Mouse (Mus musculus) left cerebral cortex, postnatal 10 days (tissue): ENCODE measurements around the gene Tmem200a. TPM values are rescaled to one million over a fixed set of nuclear protein-coding genes. Genes with fewer than 3 reads are reported as not detected.

Source experiments
- DNase-seq, 2 experiments: peaks; one replicate each; pipeline ENCODE4 v3.0.0; 2021 to 2022; ENCODE audit warnings: low spot score in 2 of 2, mixed read lengths in 1 of 2; ENCODE audit errors: extremely low spot score in 1 of 2
- intact Hi-C: fragments of 180-260 bp; cut with DNase I; formaldehyde crosslinking; loops from one replicate; pipeline ENCODE4 v1.15.1; 2025
- total RNA-seq, 2 experiments: library from RNA; stranded (reverse); gene quantifications; 2 replicates each; pipeline ENCODE4 v1.2.3; 2021

Tmem200a gene
- total RNA-seq, 2 experiments from 2014 or later, result 23.7 to 24.1 TPM

DNA sequence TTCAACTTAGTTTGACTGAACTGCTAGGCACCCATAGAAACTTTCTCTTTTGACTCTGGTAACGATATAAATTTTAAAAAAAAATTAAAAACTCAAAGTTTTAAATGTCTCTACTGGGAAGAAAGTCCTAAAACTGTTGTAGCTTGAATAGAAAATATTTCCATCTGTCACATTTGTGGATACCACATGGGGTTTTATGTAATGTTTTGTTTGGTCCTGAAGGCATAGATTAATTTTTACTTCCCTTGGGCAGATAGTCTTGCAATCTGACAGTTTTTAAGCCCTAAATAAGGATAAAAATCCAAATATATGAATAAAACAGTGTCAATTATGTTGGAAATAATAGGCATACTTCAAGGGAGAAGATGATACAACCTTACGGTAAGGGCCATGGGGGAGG lies 78.0 kb downstream of the Tmem200a start:
- intact Hi-C loops, result no loop called here
- DNase-seq, result no peak

DNA sequence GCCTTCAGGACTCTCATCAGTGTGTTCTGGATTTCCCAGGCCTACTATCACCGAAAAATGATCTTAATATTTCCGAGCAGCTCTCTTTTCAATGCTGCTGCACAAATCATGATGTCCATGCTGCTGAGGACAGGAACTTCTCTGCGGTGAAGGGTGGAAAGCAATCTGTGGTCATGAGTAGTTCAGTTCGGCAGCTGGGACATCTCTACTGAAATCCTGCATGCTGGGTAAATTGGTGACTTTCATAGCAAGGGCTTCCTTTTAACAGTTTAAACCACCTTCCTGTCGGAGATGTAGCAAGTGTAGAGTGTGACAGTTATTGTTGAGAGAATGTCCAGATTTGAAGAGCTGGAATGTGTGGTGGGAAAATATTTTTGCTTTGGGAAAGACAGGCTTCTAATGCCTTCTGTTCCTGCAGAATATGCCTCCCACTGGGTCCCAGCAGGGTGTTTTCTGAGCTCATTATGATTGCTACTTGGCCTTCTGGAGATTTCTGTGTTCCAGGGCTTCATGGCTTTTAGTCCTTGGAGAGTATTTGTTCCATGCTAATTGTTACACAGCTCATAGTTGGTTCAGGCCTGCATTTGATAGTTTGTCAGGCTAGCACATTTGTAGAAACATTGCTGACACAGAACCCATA lies 79.4 kb downstream of the Tmem200a start:
- intact Hi-C loops, result no loop called here
- peak in 1 of 2 experiments; percentile 25 for DNase-seq

DNA sequence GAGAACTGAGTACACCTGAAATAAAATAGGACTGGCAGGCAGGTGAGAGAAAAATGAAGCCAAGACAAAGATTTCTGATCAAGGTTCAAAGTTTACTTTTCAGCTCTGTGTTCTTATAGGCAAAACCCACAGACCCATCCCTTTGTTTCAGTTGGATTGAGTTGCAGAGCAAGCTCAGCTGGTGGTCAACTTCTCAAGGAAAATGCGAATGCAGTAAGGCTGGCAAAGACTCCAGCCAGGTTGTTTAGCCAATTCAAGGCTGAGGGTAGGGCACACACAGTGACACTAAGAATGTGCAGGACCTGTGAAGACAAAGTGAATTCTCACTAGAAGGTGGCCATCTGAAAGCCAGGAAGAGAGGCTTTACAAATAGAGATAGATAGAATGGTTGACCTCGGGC lies 94.8 kb downstream of the Tmem200a start:
- intact Hi-C loops, result no loop called here
- no peak for DNase-seq

DNA sequence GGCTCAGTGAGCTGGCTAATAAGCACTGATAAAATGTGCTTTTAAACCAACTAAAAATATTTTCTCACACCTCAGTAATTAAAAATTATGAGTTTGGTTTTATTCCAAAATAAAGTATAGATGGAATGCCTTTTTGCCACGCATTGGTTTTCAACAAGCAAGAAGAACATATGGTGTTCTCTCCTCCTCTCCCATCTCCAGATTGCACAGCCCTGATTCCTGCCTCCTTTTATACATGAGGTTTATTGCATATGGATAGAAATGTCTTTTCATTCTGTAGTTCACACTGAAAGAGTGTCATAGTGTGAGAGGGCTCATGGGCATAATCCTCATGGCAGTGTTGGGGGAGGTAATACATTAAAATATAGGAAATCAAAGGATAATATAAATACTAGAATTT lies 96.2 kb downstream of the Tmem200a start:
- DNase-seq, result peak in 1 of 2 experiments; percentile 16
- intact Hi-C loops, result no loop called here

DNA sequence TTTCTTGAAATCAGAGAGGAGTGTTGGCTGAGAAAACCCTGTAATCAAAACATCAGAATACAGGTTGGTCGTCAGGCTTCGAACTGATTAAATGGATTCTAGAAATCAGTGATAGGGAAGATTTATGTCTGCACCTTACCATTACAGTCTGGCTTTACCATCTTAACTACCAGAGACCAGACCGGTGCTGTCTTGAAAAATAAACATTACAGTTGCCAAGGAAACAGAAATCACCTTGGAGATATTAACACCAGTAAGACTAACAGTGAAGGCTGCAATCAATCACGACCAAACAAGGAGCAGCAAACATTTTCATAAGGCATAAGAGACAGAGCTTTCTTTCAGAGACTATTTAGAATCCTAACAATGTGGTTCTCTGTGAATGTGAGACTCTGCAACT lies 116.0 kb downstream of the Tmem200a start:
- no peak for DNase-seq
- intact Hi-C loops, result no loop called here

DNA sequence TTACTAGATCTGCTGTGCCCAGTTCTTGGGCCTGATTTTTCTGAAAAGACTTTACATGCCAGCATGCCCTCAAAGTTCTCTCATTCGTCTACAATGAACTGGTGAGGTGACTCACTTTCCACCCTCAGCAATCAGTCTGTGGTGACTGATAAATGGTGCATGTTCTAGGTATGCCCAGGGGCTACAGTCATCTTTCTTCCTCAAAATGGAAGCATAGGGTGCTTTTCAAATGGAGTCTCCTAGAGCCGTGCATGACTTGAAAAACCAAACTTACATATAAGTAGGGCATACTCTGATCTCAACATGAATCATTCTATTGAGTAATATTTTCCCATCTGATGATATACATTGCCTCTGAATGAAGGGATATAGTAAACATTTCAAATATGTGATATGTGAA lies 117.8 kb downstream of the Tmem200a start:
- intact Hi-C loops, result no loop called here
- DNase-seq, result no peak

DNA sequence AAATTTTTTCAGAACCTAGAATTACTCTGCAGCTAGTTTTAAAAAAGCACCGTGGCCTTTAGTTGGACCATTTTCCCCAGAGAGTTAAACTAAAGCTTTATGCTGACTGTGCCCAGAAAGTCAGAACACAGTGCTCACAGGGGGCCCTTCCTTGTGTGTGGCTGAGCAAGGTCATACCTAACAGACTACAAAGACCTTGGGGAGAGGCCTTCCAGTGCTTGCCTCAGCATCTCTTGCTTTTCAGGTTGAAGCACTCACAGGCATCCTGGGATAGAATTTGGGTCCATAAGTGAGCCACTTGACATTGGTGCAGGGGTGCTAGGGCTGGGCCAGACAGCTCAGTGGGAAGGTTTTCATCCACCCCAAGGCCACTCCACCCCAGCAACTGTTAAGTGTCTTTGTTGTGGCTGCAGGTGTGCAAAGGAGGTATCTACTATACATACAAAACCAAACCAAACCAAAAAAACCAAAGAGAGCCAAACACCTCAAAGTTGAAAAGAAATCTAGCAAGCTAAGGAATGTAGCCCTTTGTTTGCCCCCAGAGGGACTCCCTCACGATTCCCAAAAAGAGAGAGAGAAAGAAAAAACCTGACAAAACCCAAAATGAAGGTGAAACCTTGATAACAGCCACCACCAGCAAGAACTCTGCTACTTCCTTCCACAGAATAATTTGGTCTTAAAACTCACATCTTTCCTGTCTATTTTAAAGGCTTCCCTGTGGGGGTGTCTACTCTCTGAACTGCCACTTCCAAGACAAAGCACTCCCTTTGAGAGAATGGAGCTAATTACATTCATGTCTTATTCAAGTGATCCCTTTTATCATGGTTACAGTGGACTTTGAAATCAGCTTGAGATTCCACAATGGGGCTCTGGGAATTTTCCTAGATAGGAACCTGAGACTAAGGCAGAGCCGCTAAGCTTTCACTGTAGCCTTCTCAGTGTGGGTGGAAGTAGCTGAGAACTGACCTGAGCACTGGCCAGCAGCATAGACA lies 119.8 kb downstream of the Tmem200a start:
- intact Hi-C loops, result no loop called here
- DNase-seq, result no peak

DNA sequence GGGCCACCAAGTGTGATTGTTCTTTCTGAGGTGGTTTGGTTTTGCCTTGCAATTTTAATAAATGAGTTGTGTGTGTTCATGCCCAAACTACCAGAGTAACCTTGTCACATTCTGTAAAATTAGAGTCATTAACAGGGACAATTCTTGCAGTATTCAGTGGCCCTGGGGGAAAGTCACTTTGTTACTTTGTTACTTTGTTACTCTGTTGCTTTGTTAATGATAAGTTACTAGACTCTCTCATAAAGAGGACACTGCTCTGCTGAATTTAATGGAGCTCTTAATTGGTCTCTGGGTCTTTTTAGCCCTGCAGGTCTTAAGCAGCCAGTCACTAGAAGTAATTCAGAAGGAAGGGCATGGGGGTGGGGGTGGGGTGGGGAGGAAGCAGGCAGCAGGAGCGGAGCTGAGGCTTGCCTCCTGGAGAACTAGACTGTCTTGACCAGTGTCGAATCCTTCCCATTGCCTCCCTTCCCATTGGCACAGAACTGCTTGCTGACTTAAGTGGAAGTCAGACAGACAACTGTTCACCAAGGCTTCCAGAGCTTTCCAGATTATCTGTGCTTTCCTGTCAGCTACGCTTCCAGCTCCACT lies 124.1 kb downstream of the Tmem200a start:
- intact Hi-C loops, result no loop called here

DNA sequence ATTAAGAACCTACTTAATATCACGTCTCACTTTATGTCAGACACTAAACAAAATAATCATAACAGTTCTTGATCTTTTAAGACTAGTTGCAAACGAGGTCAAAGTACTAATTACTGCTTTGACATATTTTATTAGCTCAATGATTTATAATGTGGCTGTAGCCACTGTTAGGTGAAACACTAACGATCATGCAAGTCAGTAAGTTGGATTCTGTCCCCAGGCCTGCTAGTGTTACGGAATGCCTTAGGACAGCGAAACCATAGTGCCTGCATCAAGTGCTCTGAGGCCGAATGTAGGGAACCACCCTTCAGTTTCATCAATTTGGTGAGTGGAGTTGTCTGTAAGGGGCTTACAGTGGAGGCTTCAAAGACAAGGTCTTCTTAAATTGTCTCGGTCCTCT lies 126.0 kb downstream of the Tmem200a start:
- no peak for DNase-seq
- intact Hi-C loops, result no loop called here

More for the DNA sequence above, 124.1 kb downstream of the Tmem200a start:
- DNase-seq, result no peak

DNA sequence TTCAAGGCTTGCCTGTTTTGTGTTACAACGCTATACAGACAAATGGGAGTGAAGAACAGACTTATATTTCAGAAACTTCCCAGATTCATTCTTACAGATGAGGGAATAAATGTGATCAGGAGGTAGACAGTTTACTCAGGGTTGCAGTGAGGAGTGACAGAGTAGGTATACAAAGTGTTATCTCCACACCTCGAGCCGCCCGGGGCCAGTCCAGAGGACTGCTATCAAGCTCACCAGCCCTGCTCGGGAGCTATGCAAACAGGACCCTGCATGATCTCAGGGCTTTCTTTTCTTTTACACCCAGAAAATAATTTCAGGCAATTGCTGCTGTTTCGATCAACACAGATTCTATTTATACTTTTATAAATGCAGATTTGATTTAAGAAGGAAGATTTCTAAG lies 126.7 kb downstream of the Tmem200a start:
- DNase-seq, result no peak
- intact Hi-C loops, result no loop called here

DNA sequence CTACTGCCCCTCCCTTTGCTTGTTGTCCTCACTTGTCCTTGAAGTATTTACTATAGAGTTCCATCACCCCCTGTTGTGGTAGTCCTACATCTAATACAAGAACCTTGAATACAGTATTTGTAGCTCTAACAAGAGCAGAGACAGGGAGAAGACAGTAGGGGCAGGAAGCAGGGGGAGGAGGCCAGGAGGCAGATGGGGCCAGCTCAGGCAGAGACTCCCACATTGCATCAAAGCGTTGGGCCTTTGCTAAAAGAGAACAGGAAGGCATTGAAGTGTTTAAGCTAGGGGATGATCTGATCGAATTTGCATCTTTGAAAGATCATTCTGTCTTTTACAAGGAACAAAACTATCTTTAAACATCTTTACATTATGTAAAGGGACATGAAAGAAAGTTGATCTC lies 133.0 kb downstream of the Tmem200a start:
- no peak for DNase-seq
- intact Hi-C loops, result no loop called here

DNA sequence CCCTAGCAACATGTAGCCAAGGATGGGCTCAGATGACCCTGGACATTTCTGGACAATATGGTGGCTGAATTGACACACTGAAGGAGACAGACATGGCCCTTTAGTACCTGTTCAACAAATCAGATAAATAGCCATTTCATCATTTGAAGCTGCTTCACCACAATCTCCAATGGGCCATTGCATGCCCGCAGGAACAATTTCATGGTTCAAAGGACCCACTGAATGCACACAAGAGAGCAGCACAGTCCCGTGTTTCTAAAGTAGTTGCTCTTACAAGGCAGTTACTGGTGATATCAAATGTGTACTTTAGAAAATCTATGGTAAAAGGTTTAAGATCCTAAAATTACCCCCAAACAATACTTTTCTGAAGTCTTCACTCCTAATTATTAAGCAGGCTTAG lies 134.2 kb downstream of the Tmem200a start:
- intact Hi-C loops, result no loop called here

DNA sequence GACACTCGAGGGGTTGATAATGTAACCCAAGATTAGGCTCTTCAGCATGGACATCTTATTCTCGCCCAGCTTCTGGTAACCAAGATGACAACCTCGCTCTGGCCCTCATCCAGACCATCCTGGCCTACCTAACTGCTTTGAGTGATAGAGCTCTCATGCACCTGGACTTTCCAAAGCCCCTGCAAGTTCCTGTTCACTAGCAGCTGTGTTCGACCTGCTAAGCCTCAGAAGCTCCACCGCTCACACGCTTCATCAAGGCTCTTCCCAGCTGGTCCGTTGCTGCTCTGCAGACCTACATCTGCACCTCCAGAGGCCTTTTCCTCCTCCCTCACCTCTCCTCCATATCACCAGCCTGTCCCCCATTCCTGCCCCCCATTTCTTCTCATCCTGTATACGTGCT lies 147.1 kb downstream of the Tmem200a start:
- intact Hi-C loops, result no loop called here
- DNase-seq, result no peak

More for the DNA sequence above, 134.2 kb downstream of the Tmem200a start:
- DNase-seq, result no peak

DNA sequence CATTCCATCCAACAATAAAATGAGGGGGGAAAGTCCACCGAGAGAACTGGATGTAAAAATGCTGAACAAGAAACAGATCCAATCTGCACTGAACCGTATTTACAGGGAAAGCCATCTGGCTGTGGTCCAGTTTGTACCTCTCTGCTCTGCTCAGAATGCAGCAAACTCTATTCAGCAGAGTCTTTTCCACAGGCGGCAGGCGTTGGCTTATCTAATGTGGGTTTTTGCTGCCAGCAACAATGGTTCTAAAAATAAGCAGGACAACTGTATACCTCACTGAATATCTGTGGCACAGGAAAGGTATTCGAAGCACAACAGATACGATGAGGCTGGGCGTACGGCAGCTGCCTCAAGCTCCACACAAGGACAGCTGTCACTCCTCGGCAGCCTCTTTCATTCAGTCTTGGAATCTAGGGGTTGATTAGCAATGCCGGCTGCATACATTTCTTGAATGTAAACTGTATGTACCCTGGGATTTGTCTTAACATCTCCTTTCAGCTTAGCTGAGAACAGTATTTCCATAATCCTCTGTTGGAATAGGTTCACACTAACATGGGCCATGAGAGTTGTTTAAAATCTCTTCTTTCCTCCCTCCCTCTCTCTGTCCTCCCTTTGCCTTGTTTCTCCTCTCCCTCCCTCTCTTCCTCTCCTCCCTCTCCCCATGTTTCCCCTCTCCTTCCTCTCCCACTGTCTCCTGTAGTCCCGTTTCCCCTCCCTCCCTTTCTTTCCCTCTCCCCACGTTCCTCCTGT lies 149.3 kb downstream of the Tmem200a start:
- intact Hi-C loops, result no loop called here
- DNase-seq, result peak; percentile 42 to 49

DNA sequence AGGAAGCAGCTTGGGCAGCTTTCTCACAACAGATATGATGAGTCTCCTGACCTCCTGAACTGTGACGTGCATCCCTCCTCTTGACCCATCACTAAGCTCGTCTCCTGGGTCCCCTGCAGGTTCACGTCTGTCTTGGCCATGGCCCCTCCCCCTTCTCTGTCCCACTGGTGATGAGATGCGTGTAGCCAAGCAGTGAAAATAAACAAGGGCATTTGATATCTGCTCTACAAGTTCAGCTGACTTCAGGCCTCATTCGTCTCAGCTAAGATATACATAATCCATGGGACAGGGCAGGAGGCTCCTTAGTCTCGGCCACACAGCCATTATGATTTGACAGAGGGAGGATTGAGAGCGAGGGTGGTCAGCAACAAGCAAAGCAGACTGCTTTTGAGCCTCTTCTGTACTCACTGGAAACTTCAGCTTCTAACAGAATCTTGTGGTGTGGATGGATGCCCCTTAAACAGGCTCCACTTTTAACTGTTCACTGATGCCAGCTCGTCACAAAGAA lies 149.9 kb downstream of the Tmem200a start:
- no peak for DNase-seq
- intact Hi-C loops, result no loop called here

DNA sequence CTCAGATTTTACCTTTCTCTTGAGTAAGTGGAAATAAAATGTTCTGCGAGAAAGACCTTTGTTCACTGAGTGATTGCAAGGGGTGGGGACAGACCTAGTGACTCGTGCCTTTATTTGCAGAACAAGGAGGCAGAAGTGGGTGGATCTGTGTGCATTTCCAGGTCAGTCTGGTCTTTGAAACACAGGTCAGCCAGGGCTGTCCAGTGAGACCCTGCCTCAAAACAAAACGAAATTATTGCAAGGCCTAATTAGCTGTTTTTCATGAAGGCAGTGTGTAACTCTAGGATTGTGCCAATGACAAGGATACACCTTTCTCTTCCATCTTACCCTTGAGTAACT lies 150.4 kb downstream of the Tmem200a start:
- intact Hi-C loops, result no loop called here
- no peak for DNase-seq

DNA sequence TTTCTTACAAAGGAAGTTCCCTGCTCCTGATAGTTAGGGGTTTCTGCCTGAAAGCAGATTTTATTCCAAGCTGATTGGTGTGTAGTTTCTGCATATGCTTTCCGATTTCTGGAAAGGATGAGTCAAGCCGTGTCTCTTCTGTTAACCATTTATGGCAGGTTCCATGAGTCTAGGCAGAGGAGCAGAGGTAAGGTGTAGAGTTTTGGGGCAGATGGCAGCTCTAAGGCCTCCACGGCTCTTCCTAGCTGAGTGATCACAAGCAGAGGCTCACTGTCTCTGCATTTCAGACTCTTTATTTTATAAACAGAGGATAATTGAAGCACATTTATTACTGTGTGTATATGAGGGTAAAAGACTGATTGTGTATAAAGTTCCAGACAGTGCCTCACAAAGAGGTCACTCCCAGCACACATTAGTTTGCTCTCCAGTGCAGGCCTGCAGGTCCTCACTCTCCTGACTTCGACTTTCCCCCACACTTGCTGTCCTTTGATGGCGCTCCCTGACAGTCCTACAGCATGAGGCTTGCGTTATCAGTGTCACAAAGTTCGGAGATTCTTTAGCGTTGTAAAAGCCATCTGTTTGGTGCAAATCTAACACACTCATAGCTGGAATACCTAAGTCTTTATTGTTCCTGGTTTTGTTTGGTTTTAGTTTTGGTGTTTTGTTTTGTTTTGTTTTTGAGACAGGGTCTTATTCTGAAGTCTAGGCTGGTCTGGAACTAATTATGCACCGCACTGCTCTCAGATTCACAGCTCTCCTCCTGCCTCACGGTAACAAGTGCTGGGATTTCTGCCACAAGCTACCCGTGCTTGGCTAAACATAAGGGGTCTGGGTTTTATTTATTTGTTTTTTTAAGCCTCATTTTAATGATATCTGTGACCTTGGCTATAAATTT lies 151.1 kb downstream of the Tmem200a start:
- intact Hi-C loops, result no loop called here
- no peak for DNase-seq

DNA sequence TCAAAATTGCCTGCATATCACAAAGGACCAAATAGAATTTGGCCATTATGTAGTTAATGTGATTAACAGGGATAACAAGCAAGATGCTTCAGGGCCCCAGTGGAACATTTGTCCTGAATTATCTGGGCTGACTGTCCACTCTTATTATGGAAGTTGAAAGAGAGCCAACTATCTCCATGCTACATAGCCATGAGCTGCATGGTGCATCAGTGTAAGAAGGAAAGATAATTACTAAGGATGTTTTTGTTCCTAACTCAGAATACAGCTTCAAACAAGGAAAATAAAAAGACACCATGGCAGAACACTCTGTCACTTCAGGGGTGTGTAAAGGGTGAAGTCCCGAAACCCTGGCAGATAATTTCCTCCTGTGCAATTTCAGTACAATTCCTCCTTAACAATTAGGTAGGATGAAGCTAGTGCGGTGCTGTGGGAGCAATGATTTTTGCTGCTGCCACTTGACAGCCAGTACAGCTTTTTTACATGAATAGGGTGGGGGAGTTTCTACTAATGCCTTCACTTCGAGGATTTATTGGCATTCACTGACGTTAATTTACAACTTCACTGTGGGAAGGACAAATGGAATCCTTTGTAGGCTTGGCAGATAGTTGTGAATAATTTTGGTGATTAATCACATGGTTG lies 158.1 kb downstream of the Tmem200a start:
- no peak for DNase-seq
- intact Hi-C loops, result no loop called here
